Mouse (Mus musculus) lung, postnatal 4 days (tissue): ENCODE measurements around the gene AY761184.
"Not testable (repeated sequence)": the region's sequence is repeated elsewhere in the genome, so short reads cannot be mapped to it uniquely, and the experiment has no call there.

Experiments used
- DNase-seq, 2 experiments: peaks; one replicate each; pipeline ENCODE4 v3.0.0; 2021

The AY761184 gene

DNA sequence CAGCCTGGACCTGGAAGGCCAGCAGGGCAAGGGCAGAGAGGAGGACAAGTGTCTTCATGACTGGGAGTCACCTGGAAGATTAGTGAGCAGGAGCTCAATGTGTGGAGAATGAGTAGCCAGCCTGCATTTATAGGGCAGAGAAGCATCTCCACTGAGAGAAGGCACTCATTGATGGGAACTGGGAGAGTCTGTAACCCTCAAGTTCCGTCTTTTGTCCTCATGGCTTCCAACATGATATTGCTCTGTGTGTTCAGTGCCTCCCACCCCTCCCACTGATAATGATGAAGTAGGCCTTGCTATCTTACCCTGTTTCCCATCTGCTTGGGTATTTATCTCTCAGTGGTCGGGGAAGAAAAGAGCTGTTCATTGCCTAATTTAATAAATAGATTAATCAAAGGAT, at the start of gene AY761184:
AY761184 (minus strand) TSS at position 101 of the 400 bp plus-strand sequence.
- not testable (repeated sequence) for DNase-seq

DNA sequence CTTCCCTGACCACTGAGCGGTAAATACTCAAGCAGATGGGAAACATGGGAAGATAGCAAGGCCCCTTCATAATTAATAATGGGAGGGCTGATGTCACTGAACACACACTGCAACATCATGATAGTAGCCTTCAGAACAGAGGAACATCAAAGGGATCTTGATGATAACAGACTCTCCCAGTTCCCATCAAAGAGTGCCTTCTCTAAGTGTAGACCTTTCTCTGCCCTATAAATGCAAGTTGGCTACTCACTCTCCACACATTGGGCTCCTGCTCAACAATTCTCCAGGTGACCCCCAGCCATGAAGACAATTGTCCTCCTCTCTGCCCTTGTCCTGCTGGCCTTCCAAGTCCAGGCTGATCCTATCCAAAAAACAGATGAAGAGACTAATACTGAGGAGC, 37.9 kb downstream of the AY761184 start, which contains the start of gene Defa34:
Defa34 (plus strand) TSS at position 301 of the 400 bp plus-strand sequence.
- DNase-seq, result not testable (repeated sequence)

DNA sequence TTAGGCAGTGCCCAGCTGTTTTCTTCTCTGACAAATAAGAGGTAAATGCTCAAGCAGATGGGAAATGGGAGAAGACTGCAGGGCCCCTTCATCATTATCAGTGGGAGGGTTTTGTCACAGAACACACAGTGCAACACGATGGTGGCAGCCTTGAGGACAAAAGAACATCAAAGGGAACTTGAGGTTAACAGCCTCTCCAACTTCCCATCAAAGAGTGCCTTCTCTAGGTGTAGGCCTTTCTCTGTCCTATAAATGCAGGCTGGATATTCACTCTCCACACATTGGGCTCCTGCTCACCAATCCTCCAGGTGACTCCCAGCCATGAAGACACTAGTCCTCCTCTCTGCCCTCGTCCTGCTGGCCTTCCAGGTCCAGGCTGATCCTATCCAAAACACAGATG, 48.0 kb downstream of the AY761184 start, which contains the start of gene Defa17:
Defa17 (plus strand) TSS at position 301 of the 400 bp plus-strand sequence.
- not testable (repeated sequence) for DNase-seq
